Mouse (Mus musculus): ENCODE measurements at regions not wholly inside any gene's neighbourhood (a gene's known extent, or its start where the extent isn't known, plus 50 kb on each side); places are given as distances from the start of the nearest gene placed in this dataset.

DNA sequence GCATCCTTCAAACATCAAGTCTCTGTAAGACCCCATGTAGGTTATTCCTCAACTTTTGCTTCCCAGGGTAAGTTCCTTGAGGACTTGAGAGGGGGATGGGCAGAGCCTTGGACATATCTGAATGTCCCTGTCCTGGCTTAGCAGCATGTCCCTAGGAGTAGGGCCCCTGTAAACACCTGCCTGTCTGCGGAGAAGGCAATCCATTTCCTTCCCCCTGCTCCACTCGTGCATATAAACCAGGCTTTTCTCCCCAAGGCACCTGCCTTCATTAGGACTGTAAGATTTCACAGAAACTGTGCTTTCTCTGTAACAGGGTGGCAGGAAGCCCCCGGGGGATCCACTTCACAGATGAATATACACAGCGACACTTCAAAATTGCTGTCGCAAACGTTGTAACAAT, 393.1 kb downstream of the Plekhb2 start:
- no peak for TF ChIP-seq CTCF (IDR thresholded peaks at IDR 0.05; ENCODE audit: low read depth)
- no peak for TF ChIP-seq EP300 (IDR thresholded peaks at IDR 0.05; ENCODE audit: low read depth)

Data from liver, postnatal 0 days (tissue).